Comparison of ENCODE assay signal across 28 mouse cellular contexts in the genomic region with DNA sequence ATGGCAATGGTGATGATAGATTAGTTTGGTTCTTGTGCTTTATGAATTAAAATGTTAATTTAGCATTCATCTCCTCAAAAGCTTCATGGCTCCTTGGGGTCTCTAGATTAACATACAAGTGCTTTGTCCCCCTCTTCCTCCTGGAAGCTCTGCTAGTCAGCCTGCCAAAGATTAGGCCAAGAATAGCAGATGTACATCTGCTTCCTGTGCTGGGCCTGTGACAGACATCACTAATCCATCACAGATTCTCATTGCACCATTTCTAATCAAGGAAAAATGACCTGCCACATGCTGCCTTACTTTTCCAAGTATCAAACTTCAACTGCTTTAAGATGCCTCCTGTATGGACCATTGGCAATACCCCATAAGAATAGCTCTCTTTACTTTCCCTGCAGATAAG. TPM values are rescaled to one million over a fixed set of nuclear protein-coding genes. Genes with fewer than 3 reads are reported as not detected.
DNase-seq lines count a peak whose midpoint lies in the region; ATAC-seq and TF ChIP-seq lines count a peak whose summit lies in the region.
"Had no signal": no experiment of that assay in that cellular context is flagged by ENCODE, and none has a peak within 500 bp of the region (broad histone marks: within the 10 kb centered on the region; RNA-seq: fewer than 3 reads in every experiment).

No protein-coding gene starts in this region.

- peak; percentile 71 for DNase-seq in 416B (ENCODE audit: low read depth)
- DNase-seq in MEL (ENCODE audit: low read depth, low spot score) = peak; percentile 62
- DNase-seq in MEL-GATA-1-ER (ENCODE audit: extremely low read depth, low read depth) = peak; percentile 30
- DNase-seq in cerebellum, postnatal 10 days = no peak
- no peak for DNase-seq in lung, adult 18-20 months
- DNase-seq in heart, adult 11 months = no peak
- DNase-seq: adrenal gland, adult 2 months; adrenal gland, adult 8-10 months; adrenal gland, postnatal 10 days; adrenal gland, postnatal 14 days; adrenal gland, postnatal 25 days; adrenal gland, postnatal 36 days; B cell, adult 2 months; cerebellum, adult 11 months; cerebellum, adult 11-12 months; cerebellum, adult 18-20 months; cerebellum, adult 2 months; cerebellum, adult 8-10 months had no signal

- no peaks in the 10 kb centered on the region; a peak in 1 of 4 replicates for H3K4me1 ChIP-seq in MEL (ENCODE audit: control insufficient read depth in 1 of 2, insufficient read depth in 2 of 2, low read length in 2 of 2)
- H3K4me1 ChIP-seq in neural tube, embryonic 15.5 days = 0 out of 2 replicates have a peak, but pooled peaks cover 8% of the 10 kb centered on the region

- H3K4me2 ChIP-seq in neural tube, embryonic 15.5 days = no peak overlapping the region

- H3K27ac ChIP-seq in MEL (ENCODE audit: control insufficient read depth, low read depth, low read length) = no peak overlapping the region
- H3K27ac ChIP-seq in neural tube, embryonic 15.5 days (replicated peaks) = no peak overlapping the region

- no peak for TF ChIP-seq CTCF in MEL (IDR thresholded peaks at IDR 0.05 in 2 of 3, conservative IDR thresholded peaks at IDR 0.05 in 1 of 3; ENCODE audit: control insufficient read depth in 1 of 3, insufficient read depth in 1 of 3, low read depth in 2 of 3, low read length in 3 of 3, poor library complexity in 1 of 3, severe bottlenecking in 1 of 3)

- no peaks in the 10 kb centered on the region for H3K9me3 ChIP-seq in MEL (replicated peaks; ENCODE audit: insufficient read depth, low read length)
- H3K9me3 ChIP-seq in neural tube, embryonic 15.5 days (replicated peaks) = no peaks in the 10 kb centered on the region
- H3K9me3 ChIP-seq: G1E had no signal

- H3K27me3 ChIP-seq in MEL (ENCODE audit: control insufficient read depth in 1 of 2, insufficient read depth in 2 of 2, low read length in 2 of 2) = no peaks in the 10 kb centered on the region
- H3K27me3 ChIP-seq in neural tube, embryonic 15.5 days (replicated peaks) = peaks cover 11% of the 10 kb centered on the region

- H3K4me3 ChIP-seq in MEL (ENCODE audit: control insufficient read depth in 1 of 2, insufficient read depth in 1 of 2, low read depth in 2 of 2, low read length in 2 of 2) = no peak overlapping the region
- H3K4me3 ChIP-seq in neural tube, embryonic 15.5 days (replicated peaks) = no peak overlapping the region

- H3K9ac ChIP-seq in MEL (ENCODE audit: control insufficient read depth, low read depth, low read length, poor library complexity, severe bottlenecking) = no peak overlapping the region
- H3K9ac ChIP-seq in neural tube, embryonic 15.5 days (replicated peaks) = no peak overlapping the region

- no peak for TF ChIP-seq POLR2A in MEL (IDR thresholded peaks at IDR 0.05; ENCODE audit: control insufficient read depth in 1 of 2, insufficient read depth in 1 of 2, low read depth in 1 of 2, low read length in 2 of 2, poor library complexity in 1 of 2)

- no peak for TF ChIP-seq RAD21 in MEL (IDR thresholded peaks at IDR 0.05; ENCODE audit: low read depth, low read length)

- TF ChIP-seq EP300 in MEL (IDR thresholded peaks at IDR 0.05; ENCODE audit: low read depth in 1 of 2, low read length in 2 of 2) = peak in 1 of 2 experiments; percentile 25; a peak in 2 of 4 replicates

- no peaks in the 10 kb centered on the region for H3K79me2 ChIP-seq in MEL (ENCODE audit: control insufficient read depth, insufficient read depth, low read length, poor library complexity)

- 0 out of 2 replicates have a peak, but pooled peaks have one; percentile 30 for ATAC-seq in common myeloid progenitor, adult 5-6 weeks (replicated peaks; ENCODE audit: low read depth, poor library complexity, severe bottlenecking)
- no peak for ATAC-seq in neural tube, embryonic 15.5 days (ENCODE audit: low FRiP score)
- ATAC-seq: activated CD4-positive, CD25-positive, alpha-beta regulatory T cell, adult 4 months; CD4-positive, CD25-positive, alpha-beta regulatory T cell, adult 4 months; Patski had no signal

- no peaks in the 10 kb centered on the region; a peak in 1 of 4 replicates for H3K36me3 ChIP-seq in MEL (ENCODE audit: control insufficient read depth in 1 of 2, insufficient read depth in 2 of 2, low read length in 2 of 2)
- H3K36me3 ChIP-seq in neural tube, embryonic 15.5 days = no peaks in the 10 kb centered on the region
- H3K36me3 ChIP-seq: G1E had no signal

TF ChIP-seq in MEL, 35 proteins besides CTCF, POLR2A, EP300 and RAD21:
- peak; percentile 72 for TF ChIP-seq HCFC1 (IDR thresholded peaks at IDR 0.05; ENCODE audit: low read depth, low read length)
- no peak for TF ChIP-seq BHLHE40 (IDR thresholded peaks at IDR 0.05; ENCODE audit: borderline replicate concordance, low read depth, low read length)
- TF ChIP-seq MEF2A (IDR thresholded peaks at IDR 0.05; ENCODE audit: extremely low read depth, insufficient replicate concordance, low read depth, low read length, poor library complexity, severe bottlenecking) = peak; percentile 66; the same call in 1 of the 2 replicates
- TF ChIP-seq JUND (IDR thresholded peaks at IDR 0.05; ENCODE audit: low read depth, low read length) = no peak
- TF ChIP-seq SIN3A (IDR thresholded peaks at IDR 0.05; ENCODE audit: low read length) = peak; percentile 50; the same call in 1 of the 2 replicates
- peak; percentile 76; the same call in 1 of the 2 replicates for TF ChIP-seq ELF1 (IDR thresholded peaks at IDR 0.05; ENCODE audit: low read depth, low read length)

RNA-seq across cellular contexts. Expression of a gene that starts 12.1 kb away (rescaled TPM):
- not detected in 2 replicates for total RNA-seq in MEL (2012; rRNA removed)
- polyA plus RNA-seq in MEL (2012; ENCODE audit: insufficient read depth in 1 of 2, insufficient read length in 2 of 2, low read depth in 1 of 2, low replicate concordance in 2 of 2, missing spikeins in 1 of 2) = under 1 TPM in 1 of 2 experiments, not detected in 1; 0.07 TPM
- total RNA-seq in common myeloid progenitor, adult 5-6 weeks (2017) = not detected in 2 replicates
- not detected in 2 replicates for polyA plus RNA-seq in neural tube, embryonic 15.5 days (2015; fragmentation: Nextera tagmentation; extraction: Ambion mirVana)
- total RNA-seq: adrenal gland, adult 18-20 months; adrenal gland, adult 2 months; adrenal gland, adult 8-10 months; adrenal gland, postnatal 10 days; adrenal gland, postnatal 14 days; adrenal gland, postnatal 25 days; adrenal gland, postnatal 36 days; adrenal gland, postnatal 4 days; CH12.LX had no signal
- polyA plus RNA-seq: activated CD4-positive, CD25-positive, alpha-beta regulatory T cell, adult 4 months; adrenal gland, adult 2 months; C2C12; CD4-positive, CD25-positive, alpha-beta regulatory T cell, adult 4 months; cerebellum, adult 2 months; G1E; Patski had no signal

RNA-seq across cellular contexts. Expression of a gene that starts 27.5 kb away (rescaled TPM):
- total RNA-seq in MEL (2012; rRNA removed) = 4.1 and 4.6 TPM in 2 replicates
- polyA plus RNA-seq in MEL (2012; ENCODE audit: insufficient read depth in 1 of 2, insufficient read length in 2 of 2, low read depth in 1 of 2, low replicate concordance in 2 of 2, missing spikeins in 1 of 2) = under 1 TPM in 1 of 2 experiments, not detected in 1; 0.33 TPM
- 0.73 and 1.3 TPM in 2 replicates for total RNA-seq in common myeloid progenitor, adult 5-6 weeks (2017)
- 0.56 and 0.64 TPM in 2 replicates for polyA plus RNA-seq in neural tube, embryonic 15.5 days (2015; fragmentation: Nextera tagmentation; extraction: Ambion mirVana)
- polyA plus RNA-seq: adrenal gland, adult 2 months; G1E had no signal

Comparison
In these comparisons a context has a peak if more than half of its experiments do, and no peak if none do; other contexts are left out.
1. DNase-seq: peak in 416B (single experiment), MEL (single experiment) and MEL-GATA-1-ER (single experiment); none in cerebellum, postnatal 10 days (0 of 2), lung, adult 18-20 months (0 of 2) and heart, adult 11 months (single experiment).